Mouse (Mus musculus) lung, postnatal 0 days (tissue): ENCODE data around the gene Iqcj.
A peak's percentile ranks its signal among the peaks of the same experiment; 100 is the strongest.

Experiments
- CTCF ChIP-seq: IDR thresholded peaks from 2 replicates; pipeline ENCODE4 v1.5.1; 2016; ENCODE audit warnings: antibody characterized with exemption, mild to moderate bottlenecking
- EP300 ChIP-seq: IDR thresholded peaks from 2 replicates; pipeline ENCODE4 v1.6.1; 2016; ENCODE audit warnings: antibody characterized with exemption, mild to moderate bottlenecking, control low read depth

DNA sequence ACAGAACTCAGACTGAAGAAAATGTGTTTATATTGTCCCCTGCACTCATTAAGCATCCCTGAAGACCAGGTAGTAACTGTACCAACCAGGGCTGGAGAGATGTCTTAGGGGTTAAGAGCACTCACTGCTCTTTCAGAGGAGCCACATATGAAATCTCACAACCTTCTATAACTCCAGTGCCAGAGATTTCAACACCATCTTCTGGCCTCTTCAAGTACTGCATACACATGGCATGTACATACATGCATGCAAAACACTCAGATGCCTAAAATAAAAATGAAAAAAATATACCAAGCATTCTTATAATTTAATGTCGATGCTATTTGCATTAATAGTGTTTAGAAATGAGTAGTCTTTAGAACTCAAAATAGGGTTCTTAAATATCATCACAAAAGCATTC lies 88.0 kb downstream of the Iqcj start:
- TF ChIP-seq CTCF (0 out of 2 replicates have a peak, but pooled peaks have one; percentile 3), EP300 (no peak)
